Mouse (Mus musculus): ENCODE results near the gene Olfr1418.

DNA sequence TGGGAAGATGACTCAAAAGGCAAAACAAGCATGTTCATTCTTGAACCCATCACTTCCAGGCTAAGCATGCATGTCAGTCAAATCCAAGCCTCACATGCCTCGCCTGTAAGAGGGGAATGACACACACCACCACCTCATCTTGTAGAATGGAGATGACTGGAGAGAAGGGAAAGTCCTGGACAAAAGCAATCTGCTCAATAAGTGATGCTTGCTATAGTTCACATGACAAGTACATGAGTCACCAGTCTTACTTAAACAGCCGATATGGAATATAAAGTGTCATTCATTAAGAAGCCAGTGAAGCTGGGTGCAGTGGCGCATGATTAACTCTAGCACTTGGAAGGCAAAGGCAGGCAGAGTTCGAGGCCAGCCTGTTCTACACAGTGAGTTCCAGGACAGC is 47.7 kb downstream of the Olfr1418 start:
- no peak for TF ChIP-seq CTCF (IDR thresholded peaks at IDR 0.05; ENCODE audit: control insufficient read depth, insufficient read depth, low read length)
- TF ChIP-seq POLR2A (IDR thresholded peaks at IDR 0.05; ENCODE audit: borderline replicate concordance, control insufficient read depth, low read depth, low read length), result no peak
